8 mouse cellular contexts compared by ENCODE assay signal in genomic region chr13:103334392-103334686, GRCm38 (mm10). TPM values are rescaled to one million over a fixed set of nuclear protein-coding genes. Genes with fewer than 3 reads are reported as not detected.
A peak's percentile ranks its signal among the peaks of the same experiment; 100 is the strongest.
DNase-seq lines count a peak whose midpoint lies in the region; ATAC-seq lines count a peak whose summit lies in the region.

Mast4 (minus strand) TSS chr13:103334497.

- no peaks in the 10 kb centered on the region for H3K9me3 ChIP-seq in forebrain, embryonic 12.5 days
- H3K9me3 ChIP-seq in heart, embryonic 15.5 days (replicated peaks): no peaks in the 10 kb centered on the region
- no peaks in the 10 kb centered on the region for H3K9me3 ChIP-seq in liver, embryonic 12.5 days (replicated peaks)
- no peaks in the 10 kb centered on the region for H3K9me3 ChIP-seq in neural tube, embryonic 13.5 days

- H3K27me3 ChIP-seq in forebrain, embryonic 12.5 days: peaks cover 49% of the 10 kb centered on the region
- H3K27me3 ChIP-seq in heart, embryonic 15.5 days: peaks cover 38% of the 10 kb centered on the region
- peaks cover 63% of the 10 kb centered on the region for H3K27me3 ChIP-seq in liver, embryonic 12.5 days (replicated peaks)
- peaks cover 44% of the 10 kb centered on the region for H3K27me3 ChIP-seq in neural tube, embryonic 13.5 days

- peak within 1 kb of the TSS; percentile 90 for H3K4me2 ChIP-seq in forebrain, embryonic 12.5 days
- peak within 1 kb of the TSS; percentile 92 for H3K4me2 ChIP-seq in heart, embryonic 15.5 days
- H3K4me2 ChIP-seq in liver, embryonic 12.5 days: peak within 1 kb of the TSS; percentile 79
- peak within 1 kb of the TSS; percentile 91 for H3K4me2 ChIP-seq in neural tube, embryonic 13.5 days

- no peaks in the 10 kb centered on the region for H3K36me3 ChIP-seq in forebrain, embryonic 12.5 days (replicated peaks)
- H3K36me3 ChIP-seq in heart, embryonic 15.5 days: no peaks in the 10 kb centered on the region
- no peaks in the 10 kb centered on the region for H3K36me3 ChIP-seq in liver, embryonic 12.5 days
- no peaks in the 10 kb centered on the region for H3K36me3 ChIP-seq in neural tube, embryonic 13.5 days

- H3K4me1 ChIP-seq in brown adipose tissue, adult 24 weeks (ENCODE audit: control insufficient read depth, insufficient read depth, insufficient read length, low read length): peaks cover 7% of the 10 kb centered on the region; the same call in 1 of the 2 replicates
- H3K4me1 ChIP-seq in forebrain, embryonic 12.5 days: peaks cover 27% of the 10 kb centered on the region
- peaks cover 22% of the 10 kb centered on the region for H3K4me1 ChIP-seq in heart, embryonic 15.5 days (replicated peaks)
- peaks cover 4% of the 10 kb centered on the region; the same call in 1 of the 2 replicates for H3K4me1 ChIP-seq in liver, embryonic 12.5 days
- H3K4me1 ChIP-seq in neural tube, embryonic 13.5 days (replicated peaks): peaks cover 30% of the 10 kb centered on the region

- peak within 1 kb of the TSS; percentile 72 for H3K4me3 ChIP-seq in brown adipose tissue, adult 24 weeks (ENCODE audit: insufficient read depth, low read depth, low read length)
- peak within 1 kb of the TSS; percentile 73 for H3K4me3 ChIP-seq in forebrain, embryonic 12.5 days (replicated peaks)
- peak within 1 kb of the TSS; percentile 80 for H3K4me3 ChIP-seq in heart, embryonic 15.5 days
- H3K4me3 ChIP-seq in liver, embryonic 12.5 days: peak within 1 kb of the TSS; percentile 58
- H3K4me3 ChIP-seq in neural tube, embryonic 13.5 days: peak within 1 kb of the TSS; percentile 74

- DNase-seq in CD4-positive, CD25-positive, alpha-beta regulatory T cell, adult 2 months (ENCODE audit: low read depth, low spot score): peak; percentile 6
- DNase-seq in kidney, postnatal 10 days: peak; percentile 96
- peak; percentile 5 to 15 for DNase-seq in thymus, adult 18-20 months

- no peak within 1 kb of the TSS; the same call in 1 of the 2 replicates for H3K27ac ChIP-seq in brown adipose tissue, adult 24 weeks (replicated peaks; ENCODE audit: low read depth, low read length)
- H3K27ac ChIP-seq in forebrain, embryonic 12.5 days: no peak within 1 kb of the TSS
- peak within 1 kb of the TSS; percentile 4; the same call in 1 of the 2 replicates for H3K27ac ChIP-seq in heart, embryonic 15.5 days
- H3K27ac ChIP-seq in liver, embryonic 12.5 days: no peak within 1 kb of the TSS
- H3K27ac ChIP-seq in neural tube, embryonic 13.5 days (replicated peaks): no peak within 1 kb of the TSS

- H3K9ac ChIP-seq in forebrain, embryonic 12.5 days: peak within 1 kb of the TSS; percentile 66
- H3K9ac ChIP-seq in heart, embryonic 15.5 days: peak within 1 kb of the TSS; percentile 75
- H3K9ac ChIP-seq in liver, embryonic 12.5 days: peak within 1 kb of the TSS; percentile 31; the same call in 1 of the 2 replicates
- peak within 1 kb of the TSS; percentile 72 for H3K9ac ChIP-seq in neural tube, embryonic 13.5 days

- ATAC-seq in forebrain, embryonic 12.5 days (ENCODE audit: low FRiP score): peak; percentile 97
- ATAC-seq in heart, embryonic 15.5 days (replicated peaks; ENCODE audit: insufficient number of reproducible peaks, insufficient read depth, low FRiP score, low read depth): peak; percentile 97
- peak; percentile 76 for ATAC-seq in liver, embryonic 12.5 days
- ATAC-seq in neural tube, embryonic 13.5 days (ENCODE audit: low read depth): peak; percentile 96

- under 1% methylated on average over 43 of the region's 44 CpGs for WGBS in forebrain, embryonic 12.5 days
- under 1% methylated on average over 44 of the region's 44 CpGs for WGBS in heart, embryonic 15.5 days
- 1% methylated on average over 44 of the region's 44 CpGs for WGBS in liver, embryonic 12.5 days (ENCODE audit: insufficient replicate concordance)
- under 1% methylated on average over 44 of the region's 44 CpGs for WGBS in neural tube, embryonic 13.5 days

RNA-seq across cellular contexts. Expression of gene Mast4, which starts in this region (rescaled TPM):
- 3.7 and 5.9 TPM in 2 replicates for polyA plus RNA-seq in brown adipose tissue, adult 24 weeks (2012; ENCODE audit: insufficient read depth, insufficient read length, missing spikeins)
- 20.4 and 21.5 TPM in 2 replicates for polyA plus RNA-seq in forebrain, embryonic 12.5 days (2016; fragmentation: Nextera tagmentation; extraction: Ambion mirVana)
- polyA plus RNA-seq in heart, embryonic 15.5 days (2015; fragmentation: Nextera tagmentation; extraction: Ambion mirVana): 41.0 and 41.2 TPM in 2 replicates
- polyA plus RNA-seq in liver, embryonic 12.5 days (2016; fragmentation: Nextera tagmentation; extraction: Ambion mirVana): 4.7 and 6.5 TPM in 2 replicates
- polyA plus RNA-seq in neural tube, embryonic 13.5 days (2015; fragmentation: Nextera tagmentation; extraction: Ambion mirVana): 18.4 and 19.5 TPM in 2 replicates

Comparison
In these comparisons a context has a peak if more than half of its experiments do, and no peak if none do; other contexts are left out.
1. DNase-seq: peak in every context shown above with its lines; median percentile 96 in kidney, postnatal 10 days; 10 in thymus, adult 18-20 months; 6 in CD4-positive, CD25-positive, alpha-beta regulatory T cell, adult 2 months.